Comparison of ENCODE assay signal across 7 mouse cellular contexts in genomic region chr13:32802259-32803081, GRCm38 (mm10). TPM values are rescaled to one million over a fixed set of nuclear protein-coding genes. Genes with fewer than 3 reads are reported as not detected.
A peak's percentile ranks its signal among the peaks of the same experiment; 100 is the strongest.
DNase-seq lines count a peak whose midpoint lies in the region; ATAC-seq lines count a peak whose summit lies in the region.

Gene D930007J09Rik, minus strand, starts transcription at chr13:32802849.

- H3K27me3 ChIP-seq in forebrain, embryonic 16.5 days (replicated peaks; ENCODE audit: control insufficient read depth, insufficient read depth, low read length) = no peaks in the 10 kb centered on the region
- no peaks in the 10 kb centered on the region for H3K27me3 ChIP-seq in hindbrain, embryonic 16.5 days (replicated peaks; ENCODE audit: control insufficient read depth, insufficient read depth, low read length)
- no peaks in the 10 kb centered on the region for H3K27me3 ChIP-seq in megakaryocyte, embryonic 14.5 days (replicated peaks)

- intact Hi-C loops in left cerebral cortex, postnatal 14 days (cut with DNase I) = no loop called here

- H3K4me1 ChIP-seq in forebrain, embryonic 16.5 days (replicated peaks; ENCODE audit: control insufficient read depth, insufficient read depth, low read length) = peaks cover 24% of the 10 kb centered on the region
- peaks cover 20% of the 10 kb centered on the region for H3K4me1 ChIP-seq in hindbrain, embryonic 16.5 days (ENCODE audit: control insufficient read depth, insufficient read depth, low read depth, low read length)
- H3K4me1 ChIP-seq in megakaryocyte, embryonic 14.5 days = peaks cover 41% of the 10 kb centered on the region

- 0 out of 2 replicates have a peak, but pooled peaks cover 10% of the 10 kb centered on the region for H3K36me3 ChIP-seq in forebrain, embryonic 16.5 days (ENCODE audit: control insufficient read depth, insufficient read depth)
- peaks cover 5% of the 10 kb centered on the region for H3K36me3 ChIP-seq in hindbrain, embryonic 16.5 days (ENCODE audit: control insufficient read depth, insufficient read depth, low read length)
- H3K36me3 ChIP-seq in megakaryocyte, embryonic 14.5 days (replicated peaks; ENCODE audit: low read length) = peaks cover 36% of the 10 kb centered on the region

- peak within 1 kb of the TSS; percentile 96 for H3K4me3 ChIP-seq in forebrain, embryonic 16.5 days (replicated peaks; ENCODE audit: low read length)
- peak within 1 kb of the TSS; percentile 96 for H3K4me3 ChIP-seq in hindbrain, embryonic 16.5 days (ENCODE audit: low read length)
- peak within 1 kb of the TSS; percentile 100 for H3K4me3 ChIP-seq in megakaryocyte, embryonic 14.5 days (replicated peaks)

- peak; percentile 47 for ATAC-seq in forebrain, embryonic 16.5 days
- peak; percentile 14 for ATAC-seq in hindbrain, embryonic 16.5 days

- peak within 1 kb of the TSS; percentile 86 for H3K27ac ChIP-seq in forebrain, embryonic 16.5 days (ENCODE audit: low read length)
- peak within 1 kb of the TSS; percentile 90 for H3K27ac ChIP-seq in hindbrain, embryonic 16.5 days (ENCODE audit: low read depth, low read length)

- H3K4me2 ChIP-seq in forebrain, embryonic 16.5 days (ENCODE audit: low read length) = peak within 1 kb of the TSS; percentile 80
- peak within 1 kb of the TSS; percentile 72 for H3K4me2 ChIP-seq in hindbrain, embryonic 16.5 days (ENCODE audit: low read length)

- peak; percentile 33 for DNase-seq in T-cell, adult 2 months (ENCODE audit: low spot score)
- DNase-seq in cerebellum, adult 18-20 months = peak; percentile 56 to 65
- peak; percentile 49 to 61 for DNase-seq in left cerebral cortex, postnatal 14 days (ENCODE audit: low spot score in 2 of 2)
- DNase-seq in right cerebral cortex, postnatal 25 days = peak; percentile 71

- no peaks in the 10 kb centered on the region for H3K9me3 ChIP-seq in forebrain, embryonic 16.5 days (ENCODE audit: control insufficient read depth, low read length)
- H3K9me3 ChIP-seq in hindbrain, embryonic 16.5 days (ENCODE audit: control insufficient read depth, low read length) = no peaks in the 10 kb centered on the region
- H3K9me3 ChIP-seq in megakaryocyte, embryonic 14.5 days = no peaks in the 10 kb centered on the region

- under 1% methylated on average over 94 of the region's 95 CpGs for WGBS in forebrain, embryonic 16.5 days
- under 1% methylated on average over 95 of the region's 95 CpGs for WGBS in hindbrain, embryonic 16.5 days

- peak within 1 kb of the TSS; percentile 90 for H3K9ac ChIP-seq in forebrain, embryonic 16.5 days (replicated peaks; ENCODE audit: low read depth, low read length)
- peak within 1 kb of the TSS; percentile 90 for H3K9ac ChIP-seq in hindbrain, embryonic 16.5 days (ENCODE audit: low read depth, low read length)

RNA-seq across cellular contexts. Expression of gene D930007J09Rik, which starts in this region (rescaled TPM):
- not detected in 2 replicates for polyA plus RNA-seq in forebrain, embryonic 16.5 days (2015; fragmentation: Nextera tagmentation; extraction: Ambion mirVana)
- not detected in 2 replicates for polyA plus RNA-seq in hindbrain, embryonic 16.5 days (2015; fragmentation: Nextera tagmentation; extraction: Ambion mirVana)
- 1 to 10 TPM; 1.8 TPM for total RNA-seq in left cerebral cortex, postnatal 14 days (2021)
- not detected in 2 replicates for polyA plus RNA-seq in megakaryocyte, embryonic 14.5 days (2012; ENCODE audit: insufficient read depth, low replicate concordance)

Comparison
In these comparisons a context has a peak if more than half of its experiments do, and no peak if none do; other contexts are left out.
1. Peak in every context shown above with its lines: DNase-seq, ATAC-seq, H3K4me3 ChIP-seq and H3K27ac ChIP-seq.
2. Peak in ATAC-seq, H3K4me3 ChIP-seq, H3K27ac ChIP-seq, H3K9ac ChIP-seq and H3K4me2 ChIP-seq in forebrain, embryonic 16.5 days; RNA of the gene not detected or under 1 TPM.
3. Peak in ATAC-seq, H3K4me3 ChIP-seq, H3K27ac ChIP-seq, H3K9ac ChIP-seq and H3K4me2 ChIP-seq in hindbrain, embryonic 16.5 days; RNA of the gene not detected or under 1 TPM.